Mouse (Mus musculus): ENCODE data around the gene Gm6367.
"Not testable (repeated sequence)": the region's sequence is repeated elsewhere in the genome, so short reads cannot be mapped to it uniquely, and the experiment has no call there.

The Gm6367 gene

DNA sequence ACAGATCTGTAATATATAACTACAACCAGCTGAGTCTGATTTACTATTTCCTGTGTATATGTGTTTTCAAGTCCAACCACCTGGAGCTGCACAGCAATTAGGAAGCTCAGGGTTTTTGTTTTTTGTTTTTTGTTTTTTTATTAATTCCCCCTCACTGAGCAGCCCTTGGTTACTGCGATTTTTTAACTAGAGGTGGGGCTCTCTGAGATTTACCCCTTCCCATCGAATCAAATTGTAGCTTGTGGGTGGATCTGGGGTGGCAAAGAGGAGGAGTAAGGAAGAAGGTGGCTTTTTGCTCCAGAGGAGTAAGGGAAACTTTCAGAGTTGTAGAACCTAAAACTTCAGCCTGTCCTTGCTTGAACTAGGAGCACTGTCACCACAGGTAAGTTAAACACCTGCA is at the start of gene Gm6367:
Gm6367 (plus strand) TSS at position 301 of the 400 bp plus-strand sequence.
- in situ Hi-C loops (cut with MseI, MboI): not testable (repeated sequence)
